Comparison of ENCODE assay signal across 24 mouse cellular contexts in the genomic region with DNA sequence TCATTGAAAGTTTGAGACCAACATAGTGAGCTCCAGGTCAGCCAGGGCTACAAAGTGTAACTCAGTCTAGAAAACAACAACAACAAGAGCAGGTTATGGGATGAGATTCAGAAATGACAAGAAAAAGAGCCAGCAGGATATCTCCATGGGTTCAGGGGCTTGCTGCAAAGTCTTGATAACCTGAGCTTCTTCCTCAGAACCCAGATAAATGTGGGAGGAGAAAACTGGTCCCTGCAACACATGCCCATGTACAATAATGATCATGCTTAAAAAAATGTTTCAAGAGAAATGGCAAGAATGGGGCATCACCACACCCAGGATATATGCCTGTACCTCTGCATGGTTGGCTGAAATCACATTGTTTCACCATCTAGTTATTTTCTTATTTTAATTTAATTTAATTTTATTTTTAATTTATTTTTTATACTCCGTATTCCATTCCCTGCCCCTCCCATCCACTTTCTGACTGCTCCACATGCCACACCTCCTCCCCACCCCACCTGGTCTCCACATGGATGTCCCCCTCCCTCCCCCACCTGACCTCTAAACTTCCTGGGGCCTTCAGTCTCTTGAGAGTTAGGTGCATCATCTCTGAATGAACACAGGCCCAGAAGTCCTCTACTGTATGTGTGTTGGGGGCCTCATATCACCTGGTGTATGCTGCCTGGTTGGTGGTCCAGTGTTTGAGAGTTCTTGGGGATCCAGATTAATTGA. TPM values are rescaled to one million over a fixed set of nuclear protein-coding genes. Genes with fewer than 3 reads are reported as not detected.
DNase-seq lines count a peak whose midpoint lies in the region; ATAC-seq lines count a peak whose summit lies in the region.
"Had no signal": no experiment of that assay in that cellular context is flagged by ENCODE, and none has a peak within 500 bp of the region (broad histone marks: within the 10 kb centered on the region; RNA-seq: fewer than 3 reads in every experiment).

No protein-coding gene starts in this region.

- H3K27ac ChIP-seq in limb, embryonic 11.5 days (replicated peaks; ENCODE audit: low read depth, low read length) = no peak overlapping the region
- peak overlapping the region; percentile 56 for H3K27ac ChIP-seq in liver, embryonic 15.5 days (replicated peaks)
- H3K27ac ChIP-seq in midbrain, embryonic 15.5 days = no peak overlapping the region
- H3K27ac ChIP-seq: embryonic facial prominence, embryonic 12.5 days; gastrocnemius, adult 2 months; heart, embryonic 10.5 days; hindbrain, embryonic 15.5 days; layer of hippocampus, adult 2 months; lung, embryonic 15.5 days; midbrain, embryonic 10.5 days had no signal

- H3K4me2 ChIP-seq in limb, embryonic 11.5 days (ENCODE audit: low read depth, severe bottlenecking) = no peak overlapping the region
- H3K4me2 ChIP-seq in liver, embryonic 15.5 days = peak overlapping the region; percentile 8
- H3K4me2 ChIP-seq in midbrain, embryonic 15.5 days = no peak overlapping the region
- H3K4me2 ChIP-seq: embryonic facial prominence, embryonic 12.5 days; hindbrain, embryonic 15.5 days; lung, embryonic 15.5 days had no signal

- H3K9ac ChIP-seq in limb, embryonic 11.5 days (ENCODE audit: low read length) = no peak overlapping the region
- no peak overlapping the region for H3K9ac ChIP-seq in liver, embryonic 15.5 days
- H3K9ac ChIP-seq in midbrain, embryonic 15.5 days = no peak overlapping the region
- H3K9ac ChIP-seq: embryonic facial prominence, embryonic 12.5 days; hindbrain, embryonic 15.5 days; lung, embryonic 15.5 days had no signal

- WGBS in limb, embryonic 11.5 days = 96% methylated on average over 1 of the region's 1 CpGs
- WGBS in liver, embryonic 15.5 days (ENCODE audit: insufficient replicate concordance) = 88% methylated on average over 1 of the region's 1 CpGs
- WGBS in midbrain, embryonic 15.5 days = 90% methylated on average over 1 of the region's 1 CpGs

- no peak for ATAC-seq in limb, embryonic 11.5 days (ENCODE audit: insufficient number of reproducible peaks, low FRiP score, low TSS enrichment, low read depth)
- ATAC-seq in liver, embryonic 15.5 days (ENCODE audit: insufficient read depth) = peak; percentile 81
- no peak for ATAC-seq in midbrain, embryonic 15.5 days (replicated peaks)
- ATAC-seq: forebrain, embryonic 14.5 days had no signal

- peak; percentile 5 to 24 for DNase-seq in spleen, postnatal 4 days (ENCODE audit: low spot score in 2 of 2)
- DNase-seq in spleen, adult 18-20 months = no peak
- peak; percentile 6 for DNase-seq in limb, embryonic 11.5 days (ENCODE audit: low spot score)
- DNase-seq in retina, embryonic 14.5 days (ENCODE audit: low spot score) = no peak
- DNase-seq in ovary, postnatal 36 days (ENCODE audit: low spot score) = no peak
- DNase-seq: adrenal gland, postnatal 14 days; cerebellum, adult 11 months; cerebellum, postnatal 14 days; gastrocnemius, adult 2 months; heart, postnatal 4 days; kidney, adult 8-10 months; kidney, postnatal 25 days; lung, postnatal 36 days; right cerebral cortex, postnatal 14 days; thymus, postnatal 36 days had no signal

- no peaks in the 10 kb centered on the region for H3K9me3 ChIP-seq in limb, embryonic 11.5 days (ENCODE audit: control insufficient read depth, low read length)
- H3K9me3 ChIP-seq in liver, embryonic 15.5 days (replicated peaks) = no peaks in the 10 kb centered on the region
- H3K9me3 ChIP-seq in midbrain, embryonic 15.5 days = no peaks in the 10 kb centered on the region
- H3K9me3 ChIP-seq: embryonic facial prominence, embryonic 12.5 days; heart, embryonic 10.5 days; hindbrain, embryonic 15.5 days; lung, embryonic 15.5 days; midbrain, embryonic 10.5 days had no signal

- H3K36me3 ChIP-seq in limb, embryonic 11.5 days (ENCODE audit: control insufficient read depth, insufficient read depth, low read length) = no peaks in the 10 kb centered on the region
- H3K36me3 ChIP-seq in liver, embryonic 15.5 days (replicated peaks) = no peaks in the 10 kb centered on the region
- H3K36me3 ChIP-seq in midbrain, embryonic 15.5 days (replicated peaks) = no peaks in the 10 kb centered on the region
- H3K36me3 ChIP-seq: embryonic facial prominence, embryonic 12.5 days; heart, embryonic 10.5 days; hindbrain, embryonic 15.5 days; lung, embryonic 15.5 days; midbrain, embryonic 10.5 days had no signal

- H3K4me1 ChIP-seq in limb, embryonic 11.5 days (ENCODE audit: control insufficient read depth, insufficient read depth, low read length) = no peaks in the 10 kb centered on the region
- peaks cover 31% of the 10 kb centered on the region for H3K4me1 ChIP-seq in liver, embryonic 15.5 days (replicated peaks)
- H3K4me1 ChIP-seq in midbrain, embryonic 15.5 days = no peaks in the 10 kb centered on the region
- H3K4me1 ChIP-seq: embryonic facial prominence, embryonic 12.5 days; heart, embryonic 10.5 days; hindbrain, embryonic 15.5 days; lung, embryonic 15.5 days; midbrain, embryonic 10.5 days had no signal

- no peak overlapping the region for H3K4me3 ChIP-seq in limb, embryonic 11.5 days (ENCODE audit: low read depth, low read length)
- H3K4me3 ChIP-seq in liver, embryonic 15.5 days (replicated peaks) = no peak overlapping the region
- no peak overlapping the region for H3K4me3 ChIP-seq in midbrain, embryonic 15.5 days
- H3K4me3 ChIP-seq: embryonic facial prominence, embryonic 12.5 days; gastrocnemius, adult 2 months; heart, embryonic 10.5 days; hindbrain, embryonic 15.5 days; layer of hippocampus, adult 2 months; lung, embryonic 15.5 days; midbrain, embryonic 10.5 days had no signal

- H3K27me3 ChIP-seq in limb, embryonic 11.5 days (ENCODE audit: control insufficient read depth, insufficient read depth, low read length) = no peaks in the 10 kb centered on the region
- H3K27me3 ChIP-seq in liver, embryonic 15.5 days = no peaks in the 10 kb centered on the region
- no peaks in the 10 kb centered on the region for H3K27me3 ChIP-seq in midbrain, embryonic 15.5 days (replicated peaks)
- H3K27me3 ChIP-seq: embryonic facial prominence, embryonic 12.5 days; hindbrain, embryonic 15.5 days; lung, embryonic 15.5 days had no signal

RNA-seq across cellular contexts. Expression of gene Lpin2, which starts 37.0 kb away (rescaled TPM):
- 48.1 and 54.8 TPM in 2 replicates for polyA plus RNA-seq in limb, embryonic 11.5 days (2014; fragmentation: Nextera tagmentation; extraction: Ambion mirVana)
- polyA plus RNA-seq in liver, embryonic 15.5 days (2015; fragmentation: Nextera tagmentation; extraction: Ambion mirVana) = 42.3 and 46.7 TPM in 2 replicates
- polyA plus RNA-seq in midbrain, embryonic 15.5 days (2015; fragmentation: Nextera tagmentation; extraction: Ambion mirVana) = 44.2 and 47.6 TPM in 2 replicates

Comparison
In these comparisons a context has a peak if more than half of its experiments do, and no peak if none do; other contexts are left out.
1. DNase-seq: peak in spleen, postnatal 4 days (2 of 2) and limb, embryonic 11.5 days (single experiment); none in spleen, adult 18-20 months (0 of 2), retina, embryonic 14.5 days (single experiment) and ovary, postnatal 36 days (single experiment).